Mouse (Mus musculus) bone marrow, adult 2 months (tissue): ENCODE results near the gene Tcea3. TPM values are rescaled to one million over a fixed set of nuclear protein-coding genes. Genes with fewer than 3 reads are reported as not detected.

Experiments used
- H3K27ac ChIP-seq: fragments of 200-500 bp; 2 replicates; pipeline ENCODE4 v1.5.1; 2012; ENCODE audit warnings: low read depth, mild to moderate bottlenecking, control low read depth, inconsistent platforms, low read length; ENCODE audit not compliant: control insufficient read depth, poor library complexity, insufficient read depth
- H3K4me1 ChIP-seq: fragments of 200-500 bp; 2 replicates; pipeline ENCODE4 v1.6.1; 2011; ENCODE audit warnings: low read length; ENCODE audit not compliant: control insufficient read depth, insufficient read depth
- H3K4me3 ChIP-seq: fragments of 200-500 bp; replicated peaks from 2 replicates; pipeline ENCODE3; 2011; ENCODE audit warnings: mild to moderate bottlenecking, low read depth, low read length, control low read depth; ENCODE audit not compliant: control insufficient read depth
- CTCF ChIP-seq: fragments of 200-500 bp; IDR thresholded peaks from 2 replicates; pipeline ENCODE4 v1.5.1; 2011; ENCODE audit warnings: low read length, control low read depth; ENCODE audit not compliant: control insufficient read depth, insufficient read depth
- POLR2A ChIP-seq: fragments of 200-500 bp; IDR thresholded peaks from 2 replicates; pipeline ENCODE4 v1.6.1; 2011; ENCODE audit warnings: low read depth, mild to moderate bottlenecking, control low read depth, low read length, borderline replicate concordance; ENCODE audit not compliant: control insufficient read depth
- WGBS: fragments of 180-500 bp; shearing (Covaris S2); methylation state at CpG from one replicate; pipeline ENCODE4 v1.1.7; 2018; 5-methylcytosine and 5-hydroxymethylcytosine counted together
- polyA plus RNA-seq: library from polyadenylated mRNA; stranded (reverse); fragments of >200 nt; gene quantifications from 2 replicates; pipeline ENCODE4 v1.2.4, GENCODE M21; 2011; ENCODE audit warnings: low replicate concordance; ENCODE audit not compliant: missing spikeins, insufficient read depth, insufficient read length

Gene Tcea3
- polyA plus RNA-seq, 1 experiment: 8.1 TPM

DNA sequence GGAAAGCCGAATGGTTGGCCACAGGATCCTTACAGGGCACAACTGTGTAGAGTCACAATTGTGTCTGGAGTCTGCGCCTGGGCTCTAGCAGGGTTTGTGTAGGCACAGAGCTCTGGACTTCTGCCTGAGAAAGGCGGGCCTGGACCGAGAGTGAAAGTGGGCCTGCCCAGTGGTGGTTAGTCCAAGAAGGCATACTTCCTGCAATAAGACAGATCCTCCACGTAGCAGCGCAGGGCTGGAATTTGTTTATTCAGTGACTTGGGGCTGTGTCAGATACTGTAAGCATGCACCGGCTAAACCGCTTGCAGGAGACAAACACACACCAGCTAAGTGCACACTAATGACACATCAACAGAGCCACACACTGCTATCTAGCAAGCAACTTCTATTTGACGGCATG, 2.3 kb downstream of the Tcea3 start:
- 46% methylated on average over 9 of the region's 9 CpGs for WGBS
- H3K4me1 ChIP-seq: no peaks in the 10 kb centered on the region

DNA sequence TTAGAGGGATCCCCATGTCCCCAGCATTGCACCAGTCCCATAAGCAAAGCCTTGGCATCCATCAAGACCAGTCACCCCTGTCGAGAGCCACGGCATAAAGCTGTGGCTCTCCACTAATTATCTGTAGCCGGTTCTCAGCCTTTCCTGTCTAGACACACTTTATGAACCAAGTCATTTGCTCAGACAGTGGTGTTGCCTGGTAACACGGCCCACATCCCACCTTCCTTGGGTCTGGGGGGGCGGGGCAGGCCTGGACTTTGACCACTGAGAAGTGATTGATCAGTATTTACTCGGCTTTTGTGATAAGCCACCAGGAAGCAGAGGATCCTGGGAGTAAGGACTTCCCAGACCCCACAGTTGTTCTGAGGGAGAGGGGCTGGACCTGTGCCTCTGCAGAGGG, 8.4 kb downstream of the Tcea3 start:
- H3K27ac ChIP-seq: no peak overlapping the region
- no peak overlapping the region for H3K4me3 ChIP-seq
- TF ChIP-seq CTCF (no peak), POLR2A (no peak)
- H3K4me1 ChIP-seq: no peaks in the 10 kb centered on the region
- WGBS: 44% methylated on average over 6 of the region's 6 CpGs

More for the DNA sequence above, 2.3 kb downstream of the Tcea3 start:
- H3K27ac ChIP-seq: no peak overlapping the region
- no peak overlapping the region for H3K4me3 ChIP-seq
- no peak for TF ChIP-seq CTCF
- no peak for TF ChIP-seq POLR2A

GRCm38 (mm10) chr4:136256696-136257095, 9.2 kb downstream of the Tcea3 start:
- WGBS: 46% methylated on average over 10 of the region's 10 CpGs
- Histone ChIP-seq H3K4me1 (no peaks in the 10 kb centered on the region), H3K27ac (no peak overlapping the region), H3K4me3 (no peak overlapping the region)
- TF ChIP-seq POLR2A (no peak), CTCF (no peak)

GRCm38 (mm10) chr4:136259916-136260315, 12.4 kb downstream of the Tcea3 start:
- no peaks in the 10 kb centered on the region; the same call in 1 of the 2 replicates for H3K4me1 ChIP-seq
- TF ChIP-seq POLR2A (no peak), CTCF (no peak)
- 65% methylated on average over 3 of the region's 3 CpGs for WGBS
- no peak overlapping the region for H3K27ac ChIP-seq
- no peak overlapping the region for H3K4me3 ChIP-seq

DNA sequence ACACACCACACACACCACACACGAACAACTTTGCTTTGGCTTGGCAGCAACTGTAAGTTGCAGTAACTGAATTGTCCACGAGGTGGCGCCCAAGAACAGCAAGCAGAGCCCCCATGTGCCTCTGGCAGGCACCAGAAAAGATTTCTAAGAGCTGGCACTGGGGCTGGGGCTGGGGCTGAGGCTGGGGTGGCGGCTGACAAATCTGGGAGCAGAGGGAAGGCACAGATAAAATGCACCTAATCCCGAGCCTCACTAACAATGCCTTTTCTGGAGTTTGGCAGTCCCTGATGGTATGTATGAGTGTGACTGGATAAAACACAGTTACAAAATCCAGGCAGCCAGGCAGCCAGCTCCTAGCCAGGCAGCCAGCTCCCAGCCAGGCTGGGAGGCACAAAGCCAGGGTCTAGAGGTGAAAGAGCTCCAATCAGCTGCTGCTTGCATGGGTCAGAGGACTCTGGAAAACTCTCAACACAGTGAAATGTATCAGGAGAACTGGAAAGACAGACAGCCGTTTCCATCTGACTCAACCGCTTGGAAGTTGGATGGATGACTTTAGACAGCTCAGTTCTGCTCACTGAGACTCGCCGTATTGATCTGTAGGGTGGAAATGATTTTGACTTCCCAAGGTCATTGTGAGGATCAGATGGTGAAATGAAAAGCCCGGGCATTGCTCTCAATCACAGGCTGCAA, 13.1 kb downstream of the Tcea3 start:
- Histone ChIP-seq H3K4me1 (no peaks in the 10 kb centered on the region; the same call in 1 of the 2 replicates), H3K27ac (no peak overlapping the region), H3K4me3 (no peak overlapping the region)
- WGBS: 43% methylated on average over 10 of the region's 10 CpGs
- TF ChIP-seq CTCF: peak; percentile 88
- no peak for TF ChIP-seq POLR2A

- TF ChIP-seq POLR2A (no peak), CTCF (no peak)
- Histone ChIP-seq H3K4me3 (no peak overlapping the region), H3K27ac (no peak overlapping the region), H3K4me1 (peaks cover under 1% of the 10 kb centered on the region; the same call in 1 of the 2 replicates)
- 56% methylated on average over 10 of the region's 10 CpGs for WGBS
Measured at GRCm38 (mm10) chr4:136261912-136262311, 14.4 kb downstream of the Tcea3 start.

- WGBS: 73% methylated on average over 4 of the region's 4 CpGs
- Histone ChIP-seq H3K4me1 (peaks cover 6% of the 10 kb centered on the region), H3K27ac (no peak overlapping the region), H3K4me3 (no peak overlapping the region)
- TF ChIP-seq POLR2A (no peak), CTCF (no peak)
Measured at GRCm38 (mm10) chr4:136263555-136263954, 16.0 kb downstream of the Tcea3 start.

DNA sequence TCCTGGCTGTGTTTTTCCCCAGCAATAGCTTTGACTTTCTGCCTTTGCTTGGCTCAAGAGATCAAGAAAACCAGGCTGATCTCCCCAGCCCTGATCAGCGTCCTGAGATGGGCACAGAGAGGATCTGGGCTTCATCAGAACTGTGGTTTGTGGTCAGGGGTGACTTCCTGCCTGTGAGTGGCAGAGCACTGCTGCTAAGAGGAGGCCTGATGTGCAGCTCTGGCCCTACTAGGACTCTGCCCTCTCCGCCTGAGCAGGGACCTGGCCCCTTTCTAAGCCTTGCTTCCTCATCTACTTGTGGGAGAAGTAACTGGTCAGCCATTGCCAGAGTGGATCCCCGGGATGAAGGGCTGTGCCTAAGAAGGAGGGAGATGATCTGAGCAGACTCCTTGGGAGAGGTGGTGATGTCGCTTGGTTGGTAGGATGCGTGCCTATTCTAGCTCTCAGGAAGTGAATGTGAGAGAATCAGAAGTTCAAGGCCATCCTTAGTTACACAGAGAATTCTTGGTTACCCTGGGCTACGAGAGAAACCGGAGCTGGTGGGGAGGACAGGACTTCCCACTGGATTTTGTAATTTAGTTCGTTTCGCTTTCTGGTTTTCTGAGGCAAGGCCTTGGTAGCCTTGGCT, 19.3 kb downstream of the Tcea3 start:
- H3K27ac ChIP-seq: peak overlapping the region; percentile 53
- no peak for TF ChIP-seq CTCF
- no peak for TF ChIP-seq POLR2A
- WGBS: 21% methylated on average over 9 of the region's 9 CpGs
- H3K4me3 ChIP-seq: peak overlapping the region; percentile 3
- H3K4me1 ChIP-seq: peaks cover 6% of the 10 kb centered on the region

GRCm38 (mm10) chr4:136268912-136269311, 21.4 kb downstream of the Tcea3 start:
- no peak overlapping the region for H3K4me3 ChIP-seq
- H3K27ac ChIP-seq: no peak overlapping the region
- WGBS: 41% methylated on average over 1 of the region's 1 CpGs
- no peak for TF ChIP-seq CTCF
- TF ChIP-seq POLR2A: no peak
- peaks cover 6% of the 10 kb centered on the region for H3K4me1 ChIP-seq
